Mouse (Mus musculus): Measurements from ENCODE around the gene 1110051M20Rik. TPM values are rescaled to one million over a fixed set of nuclear protein-coding genes. Genes with fewer than 3 reads are reported as not detected.

The 1110051M20Rik gene
- total and polyA plus RNA-seq, 3 experiments: 8.4 to 14.7 (median 13.2) TPM

DNA sequence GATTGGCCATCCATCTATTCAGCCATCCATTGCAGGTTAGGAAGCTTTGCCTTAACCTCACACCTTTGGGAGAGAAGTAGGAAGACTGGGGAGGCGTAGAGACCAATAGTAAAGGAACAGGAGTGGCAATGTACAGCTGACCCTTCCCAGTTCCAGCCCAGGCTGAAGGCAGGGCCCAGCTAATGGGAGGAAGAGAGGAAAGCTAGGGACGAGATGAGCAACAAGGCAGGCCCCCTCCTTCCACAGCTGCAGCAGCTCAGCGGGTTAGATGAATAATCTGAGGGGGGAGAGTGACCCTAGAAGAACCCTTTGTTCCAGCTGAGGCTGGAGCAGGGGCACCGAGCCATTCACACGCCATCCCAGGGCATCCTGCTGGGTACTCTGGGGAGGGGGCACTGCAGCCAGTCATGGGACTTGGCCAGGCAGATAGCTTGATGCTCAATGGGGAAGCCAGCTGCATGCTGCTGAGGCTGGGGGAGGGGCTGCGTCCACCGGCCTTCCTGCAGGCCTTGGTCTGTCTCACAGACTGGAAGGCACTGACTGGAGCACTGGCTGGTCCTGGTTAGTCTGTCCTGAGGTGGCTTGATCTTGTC lies 25.6 kb upstream of the 1110051M20Rik start:
- Histone ChIP-seq H3K27me3 (ENCODE audit: control insufficient read depth, insufficient read depth, low read length) (no peaks in the 10 kb centered on the region), H3K27ac (no peak overlapping the region), H3K9ac (ENCODE audit: low read depth, low read length) (no peak overlapping the region), H3K4me3 (no peak overlapping the region), H3K4me1 (ENCODE audit: control insufficient read depth, insufficient read depth, low read length) (no peaks in the 10 kb centered on the region; the same call in 1 of the 2 replicates), H3K79me2 (replicated peaks; ENCODE audit: control insufficient read depth, insufficient read depth, low read length) (no peaks in the 10 kb centered on the region), H3K36me3 (ENCODE audit: control insufficient read depth, insufficient read depth, low read length) (no peaks in the 10 kb centered on the region)
- TF ChIP-seq CTCF (IDR thresholded peaks at IDR 0.05) (no peak), EP300 (IDR thresholded peaks at IDR 0.05; ENCODE audit: insufficient read depth, low read depth, low read length) (no peak), POLR2A (IDR thresholded peaks at IDR 0.05; ENCODE audit: insufficient read depth, low read depth, low read length) (no peak)
- intact Hi-C loops (cut with DNase I): no loop called here
- no peak for DNase-seq
- 69% methylated on average over 7 of the region's 7 CpGs for WGBS

DNA sequence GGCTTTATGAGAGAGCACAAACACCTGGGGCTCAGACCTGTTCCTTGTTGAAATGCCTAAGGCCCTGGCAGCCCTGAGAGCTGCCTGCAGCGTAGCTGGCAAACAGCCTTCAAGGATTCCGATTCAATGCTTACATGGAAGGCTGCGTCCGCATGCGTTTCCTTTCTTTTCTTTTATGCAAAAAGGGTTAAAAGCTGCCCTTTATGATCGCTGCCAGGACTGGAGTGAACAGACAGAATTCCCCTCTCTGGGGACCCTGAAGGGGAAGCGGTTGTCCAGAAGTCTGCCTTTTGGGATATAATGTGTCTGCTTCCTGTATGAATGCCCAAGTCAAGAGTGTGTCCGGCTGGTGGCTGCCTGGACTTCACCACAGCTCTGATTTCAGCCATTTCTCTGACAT lies 23.1 kb upstream of the 1110051M20Rik start:
- Histone ChIP-seq H3K27ac (no peak overlapping the region), H3K4me1 (ENCODE audit: control insufficient read depth, insufficient read depth, low read length) (no peaks in the 10 kb centered on the region; the same call in 1 of the 2 replicates), H3K27me3 (ENCODE audit: control insufficient read depth, insufficient read depth, low read length) (no peaks in the 10 kb centered on the region), H3K79me2 (replicated peaks; ENCODE audit: control insufficient read depth, insufficient read depth, low read length) (no peaks in the 10 kb centered on the region), H3K4me3 (no peak overlapping the region), H3K9ac (ENCODE audit: low read depth, low read length) (no peak overlapping the region), H3K36me3 (ENCODE audit: control insufficient read depth, insufficient read depth, low read length) (no peaks in the 10 kb centered on the region)
- no peak for TF ChIP-seq CTCF (IDR thresholded peaks at IDR 0.05)
- no peak for TF ChIP-seq EP300 (IDR thresholded peaks at IDR 0.05; ENCODE audit: insufficient read depth, low read depth, low read length)
- no peak for TF ChIP-seq POLR2A (IDR thresholded peaks at IDR 0.05; ENCODE audit: insufficient read depth, low read depth, low read length)
- whole genome bisulfite sequencing: 40% methylated on average over 8 of the region's 8 CpGs
- intact Hi-C loops (cut with DNase I): no loop called here
- no peak for DNase-seq

DNA sequence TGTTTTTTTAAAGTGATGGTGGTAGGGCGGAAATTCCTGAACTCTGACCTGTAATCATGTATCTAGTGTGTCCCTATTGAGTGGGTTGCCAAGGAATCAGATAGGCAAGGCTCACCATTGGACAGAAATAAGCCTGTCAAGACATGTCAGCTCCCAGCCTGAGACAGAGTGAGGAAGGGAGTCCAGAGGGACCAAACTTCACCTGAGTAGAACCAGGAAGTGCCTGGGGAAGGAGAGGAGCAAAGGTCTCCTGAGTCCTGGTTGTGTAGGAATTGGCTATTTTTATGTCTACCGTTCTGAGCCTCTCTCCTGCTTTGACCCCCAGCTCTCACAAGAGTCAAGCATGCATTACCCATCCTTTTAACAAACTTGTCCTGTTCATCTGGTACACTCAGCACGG lies 21.4 kb upstream of the 1110051M20Rik start:
- TF ChIP-seq EP300 (IDR thresholded peaks at IDR 0.05; ENCODE audit: insufficient read depth, low read depth, low read length) (no peak), CTCF (IDR thresholded peaks at IDR 0.05) (no peak), POLR2A (IDR thresholded peaks at IDR 0.05; ENCODE audit: insufficient read depth, low read depth, low read length) (no peak)
- Histone ChIP-seq H3K9ac (ENCODE audit: low read depth, low read length) (no peak overlapping the region), H3K36me3 (ENCODE audit: control insufficient read depth, insufficient read depth, low read length) (no peaks in the 10 kb centered on the region), H3K4me3 (no peak overlapping the region), H3K4me1 (ENCODE audit: control insufficient read depth, insufficient read depth, low read length) (peaks cover 4% of the 10 kb centered on the region), H3K79me2 (replicated peaks; ENCODE audit: control insufficient read depth, insufficient read depth, low read length) (no peaks in the 10 kb centered on the region), H3K27me3 (ENCODE audit: control insufficient read depth, insufficient read depth, low read length) (no peaks in the 10 kb centered on the region), H3K27ac (no peak overlapping the region)
- no peak for DNase-seq
- 74% methylated on average over 3 of the region's 3 CpGs for WGBS
- intact Hi-C loops (cut with DNase I): no loop called here

DNA sequence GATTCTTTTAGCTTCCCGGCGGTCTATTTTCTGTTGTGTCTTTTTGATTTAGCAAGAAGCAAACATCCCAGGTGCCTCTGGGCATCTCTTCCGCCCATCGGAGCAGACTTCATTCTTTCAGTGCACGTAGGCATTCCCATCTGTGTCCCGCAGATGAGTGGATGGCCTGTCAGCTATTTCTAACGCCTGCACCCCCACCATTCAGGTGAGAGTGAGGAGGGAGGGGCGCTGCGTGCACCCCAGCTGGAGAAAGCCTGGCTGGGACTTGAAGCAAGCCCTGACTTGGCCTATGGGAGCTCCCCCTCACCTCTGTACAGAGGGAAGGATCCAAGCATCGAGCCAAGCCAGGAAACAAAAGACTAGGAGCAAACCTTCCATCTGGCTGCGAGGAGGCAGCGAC lies 18.2 kb upstream of the 1110051M20Rik start:
- no peaks in the 10 kb centered on the region for H3K36me3 ChIP-seq (ENCODE audit: control insufficient read depth, insufficient read depth, low read length)
- intact Hi-C loops (cut with DNase I): no loop called here

DNA sequence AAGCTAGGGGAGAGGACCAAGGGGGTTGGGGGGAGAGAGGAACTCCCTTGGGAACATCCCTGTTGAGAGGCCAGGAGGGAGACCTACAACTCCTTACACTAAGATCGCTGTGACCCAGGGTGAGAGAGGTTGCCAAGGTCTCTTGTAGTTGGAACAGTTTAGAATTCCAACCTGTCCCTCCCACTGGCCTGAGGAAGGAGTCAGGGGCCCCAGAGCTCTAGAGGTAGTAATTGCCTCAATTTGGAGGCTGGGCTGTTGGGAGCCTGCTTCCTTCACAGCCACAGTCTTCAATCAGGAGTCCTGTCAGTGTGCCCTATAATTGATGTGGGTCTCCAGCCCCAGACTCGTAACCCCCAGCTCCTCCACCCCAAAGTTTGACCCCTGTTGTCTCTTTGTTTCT lies 17.7 kb upstream of the 1110051M20Rik start:
- DNase-seq: no peak
- TF ChIP-seq POLR2A (IDR thresholded peaks at IDR 0.05; ENCODE audit: insufficient read depth, low read depth, low read length): no peak
- TF ChIP-seq CTCF (IDR thresholded peaks at IDR 0.05): no peak
- no peak for TF ChIP-seq EP300 (IDR thresholded peaks at IDR 0.05; ENCODE audit: insufficient read depth, low read depth, low read length)
- Histone ChIP-seq H3K79me2 (replicated peaks; ENCODE audit: control insufficient read depth, insufficient read depth, low read length) (no peaks in the 10 kb centered on the region), H3K36me3 (ENCODE audit: control insufficient read depth, insufficient read depth, low read length) (no peaks in the 10 kb centered on the region), H3K9ac (ENCODE audit: low read depth, low read length) (no peak overlapping the region), H3K4me1 (ENCODE audit: control insufficient read depth, insufficient read depth, low read length) (peaks cover 4% of the 10 kb centered on the region), H3K4me3 (no peak overlapping the region), H3K27me3 (ENCODE audit: control insufficient read depth, insufficient read depth, low read length) (no peaks in the 10 kb centered on the region), H3K27ac (no peak overlapping the region; the same call in 1 of the 2 replicates)
- intact Hi-C loops (cut with DNase I): no loop called here
- 63% methylated on average over 2 of the region's 2 CpGs for WGBS

More for the DNA sequence above, 18.2 kb upstream of the 1110051M20Rik start:
- TF ChIP-seq CTCF (IDR thresholded peaks at IDR 0.05): no peak
- Histone ChIP-seq H3K27ac (no peak overlapping the region), H3K79me2 (replicated peaks; ENCODE audit: control insufficient read depth, insufficient read depth, low read length) (no peaks in the 10 kb centered on the region), H3K9ac (ENCODE audit: low read depth, low read length) (no peak overlapping the region), H3K4me1 (ENCODE audit: control insufficient read depth, insufficient read depth, low read length) (peaks cover 4% of the 10 kb centered on the region), H3K27me3 (ENCODE audit: control insufficient read depth, insufficient read depth, low read length) (no peaks in the 10 kb centered on the region), H3K4me3 (no peak overlapping the region)
- DNase-seq: no peak
- WGBS: 50% methylated on average over 12 of the region's 12 CpGs

DNA sequence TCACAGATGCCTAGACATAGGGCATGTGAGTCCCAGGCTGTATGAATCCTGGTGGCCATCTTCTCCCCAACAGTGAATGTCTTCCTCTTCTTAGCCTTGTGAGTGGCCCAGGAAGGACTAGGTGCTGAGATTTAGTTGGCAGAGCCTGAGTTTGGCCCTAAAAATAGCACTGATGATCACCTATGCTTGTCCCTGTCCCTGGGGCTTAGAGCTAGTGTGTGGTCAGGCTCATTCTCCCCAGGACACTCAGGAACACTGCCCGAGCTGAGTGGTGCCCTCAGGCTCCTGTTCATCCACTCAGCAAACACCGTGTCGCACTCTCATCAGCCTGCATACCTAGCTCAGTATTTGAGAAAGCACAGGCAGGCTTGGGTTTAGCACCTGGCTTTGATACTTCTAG lies 16.8 kb upstream of the 1110051M20Rik start:
- TF ChIP-seq POLR2A (IDR thresholded peaks at IDR 0.05; ENCODE audit: insufficient read depth, low read depth, low read length) (no peak; the same call in 1 of the 2 replicates), EP300 (IDR thresholded peaks at IDR 0.05; ENCODE audit: insufficient read depth, low read depth, low read length) (peak; percentile 36; the same call in 1 of the 2 replicates)
- Histone ChIP-seq H3K4me3 (no peak overlapping the region), H3K4me1 (ENCODE audit: control insufficient read depth, insufficient read depth, low read length) (peaks cover 4% of the 10 kb centered on the region), H3K27me3 (ENCODE audit: control insufficient read depth, insufficient read depth, low read length) (no peaks in the 10 kb centered on the region), H3K79me2 (replicated peaks; ENCODE audit: control insufficient read depth, insufficient read depth, low read length) (no peaks in the 10 kb centered on the region), H3K27ac (peak overlapping the region; percentile 57), H3K36me3 (ENCODE audit: control insufficient read depth, insufficient read depth, low read length) (no peaks in the 10 kb centered on the region), H3K9ac (ENCODE audit: low read depth, low read length) (no peak overlapping the region)
- intact Hi-C loops (cut with DNase I): no loop called here
- DNase-seq: peak in 1 of 2 experiments; percentile 42
- WGBS: 53% methylated on average over 3 of the region's 3 CpGs

Measured in heart, adult 2 months (tissue).